Comparison of ENCODE assay signal across 9 mouse cellular contexts in the genomic region with DNA sequence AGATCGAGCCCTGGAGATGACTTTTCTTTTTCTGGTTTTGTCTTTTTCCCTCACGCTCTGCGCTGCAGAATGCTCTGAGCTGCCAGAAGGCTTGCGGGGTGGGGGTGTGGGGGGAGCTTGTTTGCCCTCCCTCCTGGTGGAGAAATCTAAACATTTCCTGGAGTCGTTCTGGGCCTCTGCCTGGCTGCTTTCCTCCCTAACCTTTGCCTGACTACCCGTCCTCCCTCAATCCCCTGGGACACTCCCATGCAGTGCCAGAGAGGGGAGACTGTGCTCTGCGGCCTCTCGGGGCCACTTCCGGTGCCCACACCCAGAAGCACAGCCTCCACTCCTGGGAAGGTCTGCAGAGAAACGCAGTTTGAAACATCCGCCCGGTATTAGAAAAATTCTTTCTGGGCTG. TPM values are rescaled to one million over a fixed set of nuclear protein-coding genes. Genes with fewer than 3 reads are reported as not detected.
DNase-seq lines count a peak whose midpoint lies in the region; ATAC-seq and TF ChIP-seq lines count a peak whose summit lies in the region.
"Had no signal": no experiment of that assay in that cellular context is flagged by ENCODE, and none has a peak within 500 bp of the region (broad histone marks: within the 10 kb centered on the region; RNA-seq: fewer than 3 reads in every experiment).

A gene (minus strand): TSS at position 93 of the 400 bp plus-strand sequence.

- TF ChIP-seq POLR2A in heart, adult 2 months (IDR thresholded peaks at IDR 0.05; ENCODE audit: insufficient read depth, low read depth, low read length): no peak

- intact Hi-C loops in heart, adult 2 months (cut with DNase I): no loop called here
- intact Hi-C loops in heart, postnatal 25 days (cut with DNase I): no loop called here

- no peaks in the 10 kb centered on the region for H3K9me3 ChIP-seq in embryonic facial prominence, embryonic 15.5 days (replicated peaks)
- no peaks in the 10 kb centered on the region for H3K9me3 ChIP-seq in kidney, embryonic 14.5 days (ENCODE audit: control insufficient read depth, low read length)

- WGBS in heart, adult 2 months: 32% methylated on average over 12 of the region's 12 CpGs
- WGBS in embryonic facial prominence, embryonic 15.5 days: 46% methylated on average over 12 of the region's 12 CpGs
- WGBS in kidney, embryonic 14.5 days: 23% methylated on average over 12 of the region's 12 CpGs

- no peaks in the 10 kb centered on the region for H3K36me3 ChIP-seq in heart, adult 2 months (ENCODE audit: control insufficient read depth, insufficient read depth, low read length)
- H3K36me3 ChIP-seq in embryonic facial prominence, embryonic 15.5 days: no peaks in the 10 kb centered on the region
- H3K36me3 ChIP-seq in kidney, embryonic 14.5 days (ENCODE audit: control insufficient read depth, insufficient read depth, low read length): no peaks in the 10 kb centered on the region

- DNase-seq in heart, adult 2 months: peak; percentile 33 to 38
- no peak for DNase-seq in heart, postnatal 25 days (ENCODE audit: low spot score)
- DNase-seq in ovary, adult 18-20 months (ENCODE audit: low spot score): peak; percentile 17
- DNase-seq in cerebellum, adult 8-10 months: no peak
- DNase-seq in layer of hippocampus, adult 18-20 months (ENCODE audit: low spot score in 2 of 2): no peak
- no peak for DNase-seq in layer of hippocampus, adult 9-10 months (ENCODE audit: low spot score)

- H3K4me2 ChIP-seq in embryonic facial prominence, embryonic 15.5 days (replicated peaks): peak within 1 kb of the TSS; percentile 27
- H3K4me2 ChIP-seq in kidney, embryonic 14.5 days (replicated peaks; ENCODE audit: low read depth, low read length): peak within 1 kb of the TSS; percentile 29

- peak within 1 kb of the TSS; percentile 31 for H3K4me3 ChIP-seq in heart, adult 2 months
- 0 out of 2 replicates have a peak within 1 kb of the TSS, but pooled peaks have one; percentile 3 for H3K4me3 ChIP-seq in embryonic facial prominence, embryonic 15.5 days (replicated peaks)
- H3K4me3 ChIP-seq in kidney, embryonic 14.5 days (ENCODE audit: low read length): 0 out of 2 replicates have a peak within 1 kb of the TSS, but pooled peaks have one; percentile 9

- H3K4me1 ChIP-seq in heart, adult 2 months (ENCODE audit: control insufficient read depth, insufficient read depth, low read length): no peaks in the 10 kb centered on the region; the same call in 1 of the 2 replicates
- peaks cover 20% of the 10 kb centered on the region for H3K4me1 ChIP-seq in embryonic facial prominence, embryonic 15.5 days
- H3K4me1 ChIP-seq in kidney, embryonic 14.5 days (ENCODE audit: control insufficient read depth, insufficient read depth, low read length): peaks cover 31% of the 10 kb centered on the region

- peak within 1 kb of the TSS; percentile 26; the same call in 1 of the 2 replicates for H3K27ac ChIP-seq in heart, adult 2 months
- peak within 1 kb of the TSS; percentile 45; the same call in 1 of the 2 replicates for H3K27ac ChIP-seq in embryonic facial prominence, embryonic 15.5 days (replicated peaks)
- H3K27ac ChIP-seq in kidney, embryonic 14.5 days (ENCODE audit: low read depth, low read length): peak within 1 kb of the TSS; percentile 14; the same call in 1 of the 2 replicates

- H3K9ac ChIP-seq in heart, adult 2 months (ENCODE audit: low read depth, low read length): peak within 1 kb of the TSS; percentile 41
- no peak within 1 kb of the TSS for H3K9ac ChIP-seq in embryonic facial prominence, embryonic 15.5 days
- H3K9ac ChIP-seq in kidney, embryonic 14.5 days (ENCODE audit: low read depth, low read length): peak within 1 kb of the TSS; percentile 18; the same call in 1 of the 2 replicates

- H3K27me3 ChIP-seq in heart, adult 2 months (ENCODE audit: control insufficient read depth, insufficient read depth, low read length): no peaks in the 10 kb centered on the region
- no peaks in the 10 kb centered on the region for H3K27me3 ChIP-seq in embryonic facial prominence, embryonic 15.5 days
- H3K27me3 ChIP-seq in kidney, embryonic 14.5 days (ENCODE audit: control insufficient read depth, insufficient read depth, low read length): no peaks in the 10 kb centered on the region
- H3K27me3 ChIP-seq: CH12.LX had no signal

- no peak for TF ChIP-seq CTCF in heart, adult 2 months (IDR thresholded peaks at IDR 0.05)

- peak; percentile 17; the same call in 1 of the 2 replicates for ATAC-seq in embryonic facial prominence, embryonic 15.5 days (ENCODE audit: insufficient number of reproducible peaks, low FRiP score, low TSS enrichment, low read depth)
- peak; percentile 48; the same call in 1 of the 2 replicates for ATAC-seq in kidney, embryonic 14.5 days (ENCODE audit: low FRiP score, low TSS enrichment)

- H3K79me2 ChIP-seq in heart, adult 2 months (replicated peaks; ENCODE audit: control insufficient read depth, insufficient read depth, low read length): no peaks in the 10 kb centered on the region

- no peak for TF ChIP-seq EP300 in heart, adult 2 months (IDR thresholded peaks at IDR 0.05; ENCODE audit: insufficient read depth, low read depth, low read length)

RNA-seq across cellular contexts. Expression of the gene that starts here (rescaled TPM):
- under 1 TPM; 0.55 to 0.57 TPM for total RNA-seq in heart, adult 2 months (2021)
- 2.0 and 3.0 TPM in 2 replicates for polyA plus RNA-seq in heart, adult 2 months (2012; rRNA removed)
- total RNA-seq in heart, postnatal 25 days (2021): under 1 TPM; 0.49 to 0.81 TPM
- polyA plus RNA-seq in embryonic facial prominence, embryonic 15.5 days (2015; fragmentation: Nextera tagmentation; extraction: Ambion mirVana): 0.76 and 0.97 TPM in 2 replicates
- 1.0 and 1.4 TPM in 2 replicates for polyA plus RNA-seq in kidney, embryonic 14.5 days (2014; fragmentation: Nextera tagmentation; extraction: Ambion mirVana)
- under 1 TPM; 0.74 to 0.86 TPM for total RNA-seq in layer of hippocampus, adult 18-20 months (2021)
- total RNA-seq: CH12.LX had no signal

Comparison
In these comparisons a context has a peak if more than half of its experiments do, and no peak if none do; other contexts are left out.
1. DNase-seq: peak in heart, adult 2 months (2 of 2) and ovary, adult 18-20 months (single experiment); none in heart, postnatal 25 days (single experiment), cerebellum, adult 8-10 months (single experiment), layer of hippocampus, adult 18-20 months (0 of 2) and layer of hippocampus, adult 9-10 months (single experiment).
2. Peak in ATAC-seq, H3K4me3 ChIP-seq, H3K27ac ChIP-seq and H3K4me2 ChIP-seq in embryonic facial prominence, embryonic 15.5 days; RNA of the gene not detected or under 1 TPM.
3. Peak in every context shown above with its lines, with median percentiles within 50 percentile points of each other: H3K27ac ChIP-seq and H3K4me3 ChIP-seq.